Mouse (Mus musculus): ENCODE data around the gene Arl8a. TPM values are rescaled to one million over a fixed set of nuclear protein-coding genes. Genes with fewer than 3 reads are reported as not detected.
"Not testable (repeated sequence)": the region's sequence is repeated elsewhere in the genome, so short reads cannot be mapped to it uniquely, and the experiment has no call there.

Arl8a gene
- total RNA-seq, 2 experiments from 2014 or later = 11.9 to 22.3 TPM

GRCm38 (mm10) chr1:135167435-135167834 lies 20.8 kb downstream of the Arl8a start, which contains the start of gene Gpr37l1:
Gene Gpr37l1 (minus strand): TSS chr1:135167681.
- no peak for ATAC-seq (replicated peaks; ENCODE audit: low FRiP score, poor library complexity, severe bottlenecking)

DNA sequence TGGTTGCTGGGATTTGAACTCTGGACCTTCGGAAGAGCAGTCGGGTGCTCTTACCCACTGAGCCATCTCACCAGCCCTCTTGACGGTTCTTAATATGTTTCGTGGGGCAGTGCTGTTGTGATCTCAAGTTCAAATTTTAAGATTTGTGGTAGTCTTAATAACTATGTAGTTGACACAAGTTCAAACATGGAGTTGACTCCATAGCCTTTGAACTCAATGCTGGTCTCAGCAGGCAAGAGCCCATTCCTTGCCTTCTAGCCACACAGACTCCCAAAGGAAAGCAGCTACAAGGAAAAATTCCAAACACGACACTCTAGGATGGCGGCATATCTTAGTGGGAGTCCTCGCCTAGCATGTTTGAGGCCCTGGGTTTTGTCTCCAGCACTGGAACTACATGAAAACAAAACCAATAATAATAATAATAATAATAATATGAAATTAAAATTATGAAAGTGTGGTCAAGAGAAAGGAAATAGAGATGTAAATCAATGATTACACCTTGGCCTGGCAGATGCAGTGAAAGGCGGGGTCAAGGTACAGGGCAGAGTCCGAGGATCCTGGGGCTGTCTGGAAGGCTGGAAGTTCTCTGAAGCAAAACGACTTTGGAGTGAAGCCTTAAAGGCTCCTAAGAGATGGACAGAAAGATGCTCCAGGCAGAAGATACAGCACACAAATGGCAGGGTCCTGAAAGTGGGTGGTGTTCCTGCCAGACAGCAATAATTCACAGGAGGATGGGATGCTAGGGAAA lies 22.0 kb downstream of the Arl8a start:
- ATAC-seq (replicated peaks; ENCODE audit: low FRiP score, poor library complexity, severe bottlenecking) = no peak

DNA sequence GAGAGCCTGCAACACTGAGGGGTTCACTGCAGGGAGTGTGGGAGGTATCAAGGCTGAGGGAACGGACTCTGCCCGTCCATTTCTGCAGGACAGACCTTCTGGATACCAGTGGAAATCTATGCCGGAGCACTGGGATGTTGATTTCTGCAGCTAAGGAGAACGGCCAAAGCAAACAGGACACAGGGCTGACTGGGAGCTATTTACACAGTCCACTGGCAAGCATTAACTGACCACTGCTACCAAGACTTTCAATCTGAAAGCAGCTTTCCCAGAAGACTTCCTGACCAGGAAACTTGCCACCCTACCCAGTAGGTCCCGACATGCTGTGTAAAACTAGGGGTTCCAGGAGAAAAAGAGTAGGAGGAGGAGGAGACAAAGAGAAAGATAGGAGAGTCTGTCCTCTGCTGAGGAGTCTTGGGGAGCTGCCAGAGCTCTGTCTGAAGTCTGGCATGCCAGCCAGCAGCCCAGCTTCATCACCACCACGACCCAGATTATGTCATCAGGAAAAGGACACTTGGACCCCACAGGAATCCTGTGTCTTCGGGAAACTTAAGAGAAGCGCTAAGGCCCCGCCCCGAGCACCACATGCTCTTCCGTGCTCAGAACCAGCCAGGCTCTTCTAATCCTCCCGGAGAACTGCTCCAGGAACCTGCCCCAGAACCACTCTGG lies 23.1 kb downstream of the Arl8a start:
- ATAC-seq (replicated peaks; ENCODE audit: low FRiP score, poor library complexity, severe bottlenecking) = no peak

GRCm38 (mm10) chr1:135170299-135170698 lies 23.7 kb downstream of the Arl8a start:
- no peak for ATAC-seq (replicated peaks; ENCODE audit: low FRiP score, poor library complexity, severe bottlenecking)

GRCm38 (mm10) chr1:135171202-135171601 lies 24.6 kb downstream of the Arl8a start:
- no peak for ATAC-seq (replicated peaks; ENCODE audit: low FRiP score, poor library complexity, severe bottlenecking)

DNA sequence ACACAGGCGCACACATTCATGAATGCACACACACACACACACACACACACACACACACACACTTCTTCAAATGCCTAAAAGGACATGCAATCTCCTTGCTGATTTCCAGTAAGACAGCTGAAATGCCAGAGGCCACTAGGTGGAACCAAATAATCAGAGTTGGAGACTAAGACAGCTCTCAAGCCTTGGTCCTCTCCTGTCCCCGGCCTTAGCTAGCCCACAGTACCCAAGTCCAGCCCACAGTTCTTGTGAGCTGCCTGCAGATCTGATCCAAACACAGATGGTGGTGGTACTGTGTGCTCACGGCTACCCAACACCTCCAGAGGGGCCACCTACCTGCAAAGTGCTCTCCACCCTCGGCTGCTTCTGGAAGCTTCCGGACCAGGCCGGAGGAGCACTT lies 25.4 kb downstream of the Arl8a start:
- no peak for ATAC-seq (replicated peaks; ENCODE audit: low FRiP score, poor library complexity, severe bottlenecking)

- ATAC-seq (replicated peaks; ENCODE audit: low FRiP score, poor library complexity, severe bottlenecking) = no peak
Observed at GRCm38 (mm10) chr1:135173311-135173710, 26.7 kb downstream of the Arl8a start.

DNA sequence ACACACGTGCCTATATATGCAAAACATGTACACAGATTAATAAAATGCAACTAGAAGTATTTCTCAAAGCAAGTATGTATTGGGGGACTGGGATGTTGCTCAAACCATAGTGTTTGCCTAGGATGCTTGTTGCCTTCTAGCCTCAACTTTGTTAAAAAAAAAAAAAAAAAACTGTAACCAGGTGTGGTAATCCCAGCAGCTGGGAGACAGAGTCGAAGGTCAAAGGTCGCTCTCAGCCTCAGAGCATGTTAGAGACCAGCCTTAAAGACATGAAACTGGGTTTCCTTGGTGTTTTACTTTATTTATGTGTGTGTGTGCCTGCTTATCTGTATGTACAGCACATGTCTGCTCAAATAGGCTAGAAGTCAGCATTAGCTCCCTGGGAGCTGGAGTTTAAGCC lies 28.6 kb downstream of the Arl8a start:
- ATAC-seq (replicated peaks; ENCODE audit: low FRiP score, poor library complexity, severe bottlenecking) = no peak

- no peak for ATAC-seq (replicated peaks; ENCODE audit: low FRiP score, poor library complexity, severe bottlenecking)
Observed at GRCm38 (mm10) chr1:135177724-135178123, 31.1 kb downstream of the Arl8a start.

GRCm38 (mm10) chr1:135178863-135179262 lies 32.2 kb downstream of the Arl8a start:
- ATAC-seq (replicated peaks; ENCODE audit: low FRiP score, poor library complexity, severe bottlenecking) = no peak

- ATAC-seq (replicated peaks; ENCODE audit: low FRiP score, poor library complexity, severe bottlenecking) = no peak
Observed at GRCm38 (mm10) chr1:135180830-135181229, 34.2 kb downstream of the Arl8a start.

GRCm38 (mm10) chr1:135181275-135181674 lies 34.7 kb downstream of the Arl8a start:
- ATAC-seq (replicated peaks; ENCODE audit: low FRiP score, poor library complexity, severe bottlenecking) = no peak

DNA sequence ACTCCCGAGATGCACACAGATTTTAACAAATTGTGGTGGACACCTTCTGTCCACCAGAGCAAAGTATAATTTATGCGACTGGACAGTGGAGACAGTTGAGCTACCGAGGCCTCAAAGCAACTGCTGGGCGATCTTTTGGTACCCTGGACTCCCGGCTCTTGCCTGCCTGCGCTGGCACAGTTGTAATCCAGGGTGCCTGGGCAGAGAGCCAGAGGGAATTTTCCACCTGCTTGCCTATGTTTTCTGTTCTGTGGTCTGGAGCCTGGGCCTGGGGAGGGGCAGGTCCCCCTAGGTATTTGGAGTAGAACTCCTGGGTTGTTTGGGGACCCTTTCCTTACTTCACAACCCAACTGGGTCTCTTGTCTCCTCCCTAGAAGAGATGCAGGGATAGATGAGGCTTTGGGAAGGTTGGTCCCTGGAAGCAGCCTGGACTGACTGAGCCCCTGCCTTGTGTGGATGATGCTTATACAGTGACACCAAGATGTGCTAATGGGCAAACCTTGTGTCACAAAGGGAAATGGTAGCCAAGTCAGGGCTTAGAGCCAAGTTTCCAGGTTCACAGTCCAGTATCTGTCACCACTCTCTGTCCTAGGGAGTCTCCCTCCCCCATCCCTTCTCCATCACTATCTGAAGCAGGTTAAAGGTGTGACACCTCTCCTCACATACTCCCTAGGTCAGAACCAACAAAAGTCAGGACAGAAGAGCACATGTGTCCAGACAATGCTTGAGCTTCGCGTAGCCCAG lies 35.4 kb downstream of the Arl8a start:
- ATAC-seq (replicated peaks; ENCODE audit: low FRiP score, poor library complexity, severe bottlenecking) = no peak

DNA sequence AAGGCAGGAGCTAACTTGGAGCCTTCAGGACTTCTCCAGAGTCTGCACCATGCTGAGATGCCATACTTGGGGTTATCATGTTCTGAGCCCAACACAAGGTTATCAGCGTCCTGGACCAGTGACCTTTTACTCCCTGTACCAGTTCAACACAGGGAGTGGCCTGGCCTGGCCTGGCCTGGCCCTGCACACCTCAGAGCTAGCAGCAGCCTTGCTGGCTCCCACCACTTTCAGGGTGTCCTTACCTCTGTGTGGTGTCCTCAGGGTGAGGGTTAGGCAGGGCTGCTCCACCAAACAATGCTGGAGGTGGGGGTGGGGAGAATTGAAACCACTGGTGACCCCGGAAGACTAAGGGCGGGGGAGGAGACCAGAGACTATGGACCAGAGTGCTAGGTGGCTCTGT lies 36.4 kb downstream of the Arl8a start:
- ATAC-seq (replicated peaks; ENCODE audit: low FRiP score, poor library complexity, severe bottlenecking) = no peak

GRCm38 (mm10) chr1:135183448-135183847 lies 36.8 kb downstream of the Arl8a start:
- no peak for ATAC-seq (replicated peaks; ENCODE audit: low FRiP score, poor library complexity, severe bottlenecking)

DNA sequence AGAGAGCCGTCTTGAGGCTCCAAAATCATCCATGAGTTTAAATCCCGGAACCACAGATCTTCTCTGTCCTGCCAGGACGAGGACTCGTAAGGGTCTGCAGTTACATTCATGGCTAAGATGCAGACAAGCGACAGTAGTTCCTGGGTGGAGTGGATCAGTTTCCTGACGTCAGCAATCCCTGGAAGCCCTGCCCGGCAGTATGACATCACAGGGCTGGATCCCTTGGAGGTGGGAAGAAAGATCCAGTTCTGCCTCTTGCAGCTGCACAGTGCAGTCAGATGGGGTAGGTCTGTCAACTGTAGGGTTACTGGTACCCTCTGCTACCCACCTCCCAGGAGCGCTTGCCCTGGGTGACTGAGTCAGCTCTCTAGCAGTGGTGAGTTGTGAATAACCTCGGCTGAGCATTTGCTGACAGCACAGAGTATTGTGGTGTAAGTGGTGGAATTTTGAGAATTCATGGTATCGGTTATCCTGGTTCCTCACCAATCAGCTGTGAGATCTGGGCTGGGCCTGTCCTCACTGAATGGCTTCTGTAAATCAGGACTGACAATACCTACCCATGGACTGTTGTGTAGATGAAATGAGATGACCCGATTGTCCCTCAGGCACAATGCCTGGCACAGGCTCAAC lies 37.4 kb downstream of the Arl8a start:
- no peak for ATAC-seq (replicated peaks; ENCODE audit: low FRiP score, poor library complexity, severe bottlenecking)

- ATAC-seq (replicated peaks; ENCODE audit: low FRiP score, poor library complexity, severe bottlenecking) = no peak
Observed at GRCm38 (mm10) chr1:135185936-135186335, 39.3 kb downstream of the Arl8a start.

GRCm38 (mm10) chr1:135186427-135186826 lies 39.8 kb downstream of the Arl8a start:
- ATAC-seq (replicated peaks; ENCODE audit: low FRiP score, poor library complexity, severe bottlenecking) = no peak

- ATAC-seq (replicated peaks; ENCODE audit: low FRiP score, poor library complexity, severe bottlenecking) = not testable (repeated sequence)
Observed at GRCm38 (mm10) chr1:135187016-135187415, 40.4 kb downstream of the Arl8a start.

GRCm38 (mm10) chr1:135188197-135188596 lies 41.6 kb downstream of the Arl8a start:
- ATAC-seq (replicated peaks; ENCODE audit: low FRiP score, poor library complexity, severe bottlenecking) = no peak
